Mouse (Mus musculus): ENCODE results near the gene Gm13276.
"Not testable (repeated sequence)": the region's sequence is repeated elsewhere in the genome, so short reads cannot be mapped to it uniquely, and the experiment has no call there.

- not testable (repeated sequence) for TF ChIP-seq CTCF, EP300 (IDR thresholded peaks at IDR 0.05)
Observed at GRCm38 (mm10) chr4:88759610-88760268, 25.8 kb upstream of the Gm13276 start, which contains the start of gene Gm13283.
